Mouse (Mus musculus) G1E (cell line): ENCODE data around the gene Il1rn.

Experiments used
- CTCF ChIP-seq: IDR thresholded peaks from 2 replicates; pipeline ENCODE4 v1.5.1; 2012; ENCODE audit warnings: low read depth, low read length, inconsistent platforms, mixed read lengths
- GATA1 ChIP-seq: IDR thresholded peaks from 2 replicates; pipeline ENCODE4 v1.6.1; 2012; ENCODE audit warnings: borderline replicate concordance, low read length, inconsistent platforms, mixed read lengths
- GATA2 ChIP-seq: IDR thresholded peaks from 2 replicates; pipeline ENCODE4 v1.6.1; 2012; ENCODE audit warnings: low read depth, low read length, inconsistent platforms, borderline replicate concordance
- POLR2AphosphoS5 ChIP-seq: IDR thresholded peaks from 2 replicates; pipeline ENCODE4 v1.6.1; 2012; ENCODE audit warnings: low read depth, low read length, inconsistent platforms; ENCODE audit not compliant: insufficient replicate concordance
- TAL1 ChIP-seq: conservative IDR thresholded peaks from 2 replicates; pipeline ENCODE4 v1.6.1; 2012; ENCODE audit warnings: low read depth, low read length, inconsistent platforms, mixed read lengths

DNA sequence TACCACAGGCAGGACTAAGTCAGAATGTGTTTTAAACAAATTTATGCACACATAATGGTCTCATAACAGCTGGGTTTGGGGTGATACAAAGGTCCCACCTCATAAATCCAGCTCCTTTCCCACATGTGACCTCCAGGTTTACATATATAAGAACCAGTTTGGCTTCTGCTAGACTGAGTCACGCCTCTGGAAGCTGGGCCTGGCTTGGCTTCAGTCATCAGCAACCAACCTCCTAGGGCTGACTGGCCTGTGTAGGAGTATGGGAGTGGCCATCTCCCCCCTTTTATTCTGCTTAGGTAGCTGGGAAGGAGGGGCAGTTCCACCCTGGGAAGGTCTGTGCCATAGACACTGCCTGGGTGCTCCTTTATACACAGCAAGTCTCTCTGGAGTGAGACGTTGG is at the start of gene Il1rn:
- TF ChIP-seq CTCF (no peak), GATA1 (no peak), GATA2 (no peak), POLR2AphosphoS5 (no peak), TAL1 (no peak)
